Comparison of ENCODE assay signal across 10 mouse cellular contexts in genomic region chr14:25577431-25577830, GRCm38 (mm10).
DNase-seq lines count a peak whose midpoint lies in the region; ATAC-seq and TF ChIP-seq lines count a peak whose summit lies in the region.
"Had no signal": no experiment of that assay in that cellular context is flagged by ENCODE, and none has a peak within 500 bp of the region (broad histone marks: within the 10 kb centered on the region; RNA-seq: fewer than 3 reads in every experiment).

No protein-coding gene starts in this region.

- ATAC-seq in hindbrain, embryonic 12.5 days (ENCODE audit: low FRiP score): no peak
- ATAC-seq in hindbrain, embryonic 11.5 days (ENCODE audit: low FRiP score): no peak
- no peak for ATAC-seq in stomach, postnatal 0 days (ENCODE audit: low FRiP score, low TSS enrichment)

- DNase-seq in hindbrain, embryonic 11.5 days (ENCODE audit: low spot score): no peak
- peak; percentile 44 for DNase-seq in thymus, postnatal 4 days
- DNase-seq in thymus, postnatal 36 days: no peak
- DNase-seq in lung, postnatal 10 days: peak; percentile 59
- DNase-seq in stomach, postnatal 0 days (ENCODE audit: low spot score): no peak
- DNase-seq in cerebellum, adult 8-10 months: no peak
- DNase-seq in adrenal gland, adult 18-20 months (ENCODE audit: low spot score in 2 of 2): no peak
- DNase-seq: adrenal gland, postnatal 10 days had no signal

- H3K27ac ChIP-seq in hindbrain, embryonic 12.5 days: peak overlapping the region; percentile 50
- no peak overlapping the region for H3K27ac ChIP-seq in hindbrain, embryonic 11.5 days (ENCODE audit: low read depth, low read length)
- H3K27ac ChIP-seq in stomach, postnatal 0 days (replicated peaks): 0 out of 2 replicates have a peak overlapping the region, but pooled peaks have one; percentile 4

- no peak for TF ChIP-seq CTCF in stomach, postnatal 0 days (IDR thresholded peaks at IDR 0.05; ENCODE audit: low read depth)

- H3K27me3 ChIP-seq in hindbrain, embryonic 12.5 days: no peaks in the 10 kb centered on the region
- H3K27me3 ChIP-seq in hindbrain, embryonic 11.5 days (ENCODE audit: control insufficient read depth, insufficient read depth, low read length): no peaks in the 10 kb centered on the region
- no peaks in the 10 kb centered on the region for H3K27me3 ChIP-seq in stomach, postnatal 0 days (ENCODE audit: control insufficient read depth, insufficient read depth, low read length)
- H3K27me3 ChIP-seq: embryonic facial prominence, embryonic 12.5 days had no signal

- H3K36me3 ChIP-seq in hindbrain, embryonic 12.5 days: peaks cover 70% of the 10 kb centered on the region
- peaks cover 8% of the 10 kb centered on the region; the same call in 1 of the 2 replicates for H3K36me3 ChIP-seq in hindbrain, embryonic 11.5 days (ENCODE audit: control insufficient read depth, insufficient read depth, low read length)
- H3K36me3 ChIP-seq in stomach, postnatal 0 days (ENCODE audit: control insufficient read depth, insufficient read depth, low read length): peaks cover 31% of the 10 kb centered on the region

- H3K4me3 ChIP-seq in hindbrain, embryonic 12.5 days: no peak overlapping the region
- H3K4me3 ChIP-seq in hindbrain, embryonic 11.5 days (ENCODE audit: low read depth, low read length): no peak overlapping the region
- no peak overlapping the region for H3K4me3 ChIP-seq in stomach, postnatal 0 days (ENCODE audit: low read depth, low read length)
- H3K4me3 ChIP-seq: embryonic facial prominence, embryonic 12.5 days had no signal

- no peaks in the 10 kb centered on the region for H3K9me3 ChIP-seq in hindbrain, embryonic 12.5 days (replicated peaks)
- H3K9me3 ChIP-seq in hindbrain, embryonic 11.5 days (ENCODE audit: control insufficient read depth, low read length): no peaks in the 10 kb centered on the region
- H3K9me3 ChIP-seq in stomach, postnatal 0 days (ENCODE audit: control insufficient read depth, low read length): no peaks in the 10 kb centered on the region
- H3K9me3 ChIP-seq: embryonic facial prominence, embryonic 12.5 days had no signal

- 0 out of 2 replicates have a peak overlapping the region, but pooled peaks have one; percentile 45 for H3K9ac ChIP-seq in hindbrain, embryonic 12.5 days
- H3K9ac ChIP-seq in hindbrain, embryonic 11.5 days (ENCODE audit: low read depth, low read length): no peak overlapping the region
- no peak overlapping the region for H3K9ac ChIP-seq in stomach, postnatal 0 days (ENCODE audit: low read length)
- H3K9ac ChIP-seq: embryonic facial prominence, embryonic 12.5 days had no signal

- H3K4me1 ChIP-seq in hindbrain, embryonic 12.5 days: peaks cover 54% of the 10 kb centered on the region
- H3K4me1 ChIP-seq in hindbrain, embryonic 11.5 days (replicated peaks; ENCODE audit: control insufficient read depth, insufficient read depth, low read length): peaks cover 9% of the 10 kb centered on the region
- H3K4me1 ChIP-seq in stomach, postnatal 0 days (replicated peaks; ENCODE audit: control insufficient read depth, insufficient read depth): peaks cover 5% of the 10 kb centered on the region; the same call in 1 of the 2 replicates

- TF ChIP-seq EP300 in stomach, postnatal 0 days (optimal IDR thresholded peaks at IDR 0.05): no peak

- WGBS in hindbrain, embryonic 12.5 days: 40% methylated on average over 3 of the region's 3 CpGs
- WGBS in hindbrain, embryonic 11.5 days: 32% methylated on average over 3 of the region's 3 CpGs
- 56% methylated on average over 3 of the region's 3 CpGs for WGBS in stomach, postnatal 0 days

- H3K4me2 ChIP-seq in hindbrain, embryonic 12.5 days (replicated peaks): no peak overlapping the region
- H3K4me2 ChIP-seq in hindbrain, embryonic 11.5 days (replicated peaks; ENCODE audit: low read depth, low read length): no peak overlapping the region
- no peak overlapping the region for H3K4me2 ChIP-seq in stomach, postnatal 0 days (replicated peaks; ENCODE audit: low read depth)
- H3K4me2 ChIP-seq: embryonic facial prominence, embryonic 12.5 days had no signal

Comparison
In these comparisons a context has a peak if more than half of its experiments do, and no peak if none do; other contexts are left out.
1. DNase-seq: peak in thymus, postnatal 4 days (single experiment) and lung, postnatal 10 days (single experiment); none in hindbrain, embryonic 11.5 days (single experiment), thymus, postnatal 36 days (0 of 2), stomach, postnatal 0 days (single experiment), cerebellum, adult 8-10 months (single experiment) and adrenal gland, adult 18-20 months (0 of 2).